Mouse (Mus musculus) frontal cortex, adult (tissue): ENCODE measurements around the gene Frmpd3.

Source experiments
- ATAC-seq: cut with Nextera tagmentation; 2 replicates; pipeline ENCODE4 v1.9.2; 2017; ENCODE audit warnings: mild to moderate bottlenecking, moderate library complexity, mixed read lengths; ENCODE audit not compliant: low TSS enrichment

Frmpd3 gene

GRCm38 (mm10) chrX:140456279-140456731 lies 114.2 kb downstream of the Frmpd3 start, which contains the start of gene Prps1:
Gene Prps1 (plus strand): TSS chrX:140456613.
- peak; percentile 99 for ATAC-seq

GRCm38 (mm10) chrX:140456751-140457491 lies 114.9 kb downstream of the Frmpd3 start:
- ATAC-seq, result peak; percentile 72

GRCm38 (mm10) chrX:140457502-140457901 lies 115.4 kb downstream of the Frmpd3 start:
- 0 out of 2 replicates have a peak, but pooled peaks have one; percentile 21 for ATAC-seq

GRCm38 (mm10) chrX:140478231-140478630 lies 136.2 kb downstream of the Frmpd3 start:
- no peak for ATAC-seq

GRCm38 (mm10) chrX:140479171-140479570 lies 137.1 kb downstream of the Frmpd3 start:
- no peak; the same call in 1 of the 2 replicates for ATAC-seq
